Mouse (Mus musculus) ES-E14 (cell line): ENCODE measurements around the gene Kirrel3.

Experiments
- CHD2 ChIP-seq: IDR thresholded peaks from 2 replicates; pipeline ENCODE4 v1.6.1; 2014; ENCODE audit warnings: mild to moderate bottlenecking, low read depth, low read length, inconsistent platforms
- HCFC1 ChIP-seq: IDR thresholded peaks from 2 replicates; pipeline ENCODE4 v1.6.1; 2012; ENCODE audit warnings: low read length, inconsistent platforms, borderline replicate concordance; ENCODE audit not compliant: insufficient read depth
- MAFK ChIP-seq: IDR thresholded peaks from 2 replicates; pipeline ENCODE4 v1.6.1; 2014; ENCODE audit warnings: mild to moderate bottlenecking, low read depth, low read length, inconsistent platforms; ENCODE audit not compliant: insufficient read depth
- ZC3H11A ChIP-seq: IDR thresholded peaks from 2 replicates; pipeline ENCODE4 v1.6.1; 2012; ENCODE audit warnings: low read depth, mild to moderate bottlenecking, inconsistent platforms, low read length, borderline replicate concordance
- ZNF384 ChIP-seq: IDR thresholded peaks from 2 replicates; pipeline ENCODE4 v1.6.1; 2012; ENCODE audit warnings: low read depth, low read length, inconsistent platforms

- no peak for TF ChIP-seq HCFC1
- no peak for TF ChIP-seq ZNF384
- TF ChIP-seq ZC3H11A, result no peak
- TF ChIP-seq CHD2, result no peak
- TF ChIP-seq MAFK, result no peak
Measured at GRCm38 (mm10) chr9:34801662-34802061, 316.0 kb downstream of the Kirrel3 start.
